Mouse (Mus musculus) kidney, postnatal 0 days (tissue): Measurements from ENCODE around the gene Arl2. TPM values are rescaled to one million over a fixed set of nuclear protein-coding genes. Genes with fewer than 3 reads are reported as not detected.

Source experiments
- ATAC-seq: fragments of 200-750 bp; cut with Nextera tagmentation; replicated peaks from 2 replicates; pipeline ENCODE4 v1.8.0; 2017; ENCODE audit warnings: low read depth, moderate number of reproducible peaks, moderate TSS enrichment, moderate library complexity; ENCODE audit not compliant: low FRiP score
- DNase-seq: peaks from one replicate; pipeline ENCODE4 v3.0.0-alpha.2; 2016; ENCODE audit warnings: low spot score
- H3K27ac ChIP-seq: fragments of 300-500 bp; sonication (generic); 2 replicates; pipeline ENCODE4 v1.5.1; 2014; ENCODE audit warnings: mild to moderate bottlenecking
- H3K27me3 ChIP-seq: fragments of 300-500 bp; sonication (generic); 2 replicates; pipeline ENCODE4 v1.6.1; 2014; ENCODE audit warnings: low read length, mixed read lengths; ENCODE audit not compliant: insufficient read depth
- H3K36me3 ChIP-seq: fragments of 300-500 bp; sonication (generic); 2 replicates; pipeline ENCODE4 v1.6.1; 2014; ENCODE audit warnings: low read length, mixed read lengths; ENCODE audit not compliant: insufficient read depth
- H3K4me1 ChIP-seq: fragments of 300-500 bp; sonication (generic); replicated peaks from 2 replicates; pipeline ENCODE4 v1.6.1; 2014; ENCODE audit warnings: antibody characterized with exemption, low read length, mixed read lengths; ENCODE audit not compliant: insufficient read depth
- H3K4me2 ChIP-seq: fragments of 300-500 bp; sonication (generic); 2 replicates; pipeline ENCODE4 v1.6.1; 2014; ENCODE audit warnings: mild to moderate bottlenecking, low read length, moderate library complexity, mixed read lengths
- H3K4me3 ChIP-seq: fragments of 300-500 bp; sonication (generic); replicated peaks from 2 replicates; pipeline ENCODE4 v1.5.1; 2014; ENCODE audit warnings: low read depth, low read length
- H3K9ac ChIP-seq: fragments of 300-500 bp; sonication (generic); 2 replicates; pipeline ENCODE4 v1.6.1; 2014; ENCODE audit warnings: low read depth, low read length
- H3K9me3 ChIP-seq: fragments of 300-500 bp; sonication (generic); replicated peaks from 2 replicates; pipeline ENCODE4 v1.6.1; 2016; ENCODE audit warnings: low read length, inconsistent platforms, mixed read lengths
- CTCF ChIP-seq: IDR thresholded peaks from 2 replicates; pipeline ENCODE4 v1.5.1; 2016; ENCODE audit warnings: antibody characterized with exemption, low read depth, mild to moderate bottlenecking, moderate library complexity
- WGBS: fragments of 180-500 bp; shearing (Covaris S2); extraction: QIAGEN DNeasy Blood & Tissue Kit; methylation state at CpG from one replicate; pipeline ENCODE4 v1.1.7; 2014; 5-methylcytosine and 5-hydroxymethylcytosine counted together
- polyA plus RNA-seq: library from polyadenylated mRNA; unstranded; fragments of >200 nt; fragmentation: Nextera tagmentation; extraction: Ambion mirVana; gene quantifications from 2 replicates; pipeline ENCODE4 v1.2.1, GENCODE M21; 2015

Gene Arl2
- polyA plus RNA-seq, 1 experiment from 2014 or later: 96.1 TPM

- DNase-seq: no peak
- ATAC-seq: no peak
- Histone ChIP-seq H3K9me3 (no peaks in the 10 kb centered on the region), H3K4me3 (peak overlapping the region; percentile 79), H3K27ac (peak overlapping the region; percentile 95), H3K4me2 (peak overlapping the region; percentile 98), H3K9ac (peak overlapping the region; percentile 38; the same call in 1 of the 2 replicates), H3K36me3 (peaks cover 17% of the 10 kb centered on the region), H3K4me1 (peaks cover 5% of the 10 kb centered on the region), H3K27me3 (no peaks in the 10 kb centered on the region)
- 2% methylated on average over 8 of the region's 8 CpGs for WGBS
- no peak for TF ChIP-seq CTCF
Measured at GRCm38 (mm10) chr19:6118677-6119185, 22.6 kb downstream of the Arl2 start.

- under 1% methylated on average over 77 of the region's 77 CpGs for WGBS
- peaks cover 5% of the 10 kb centered on the region for H3K4me1 ChIP-seq
- H3K27me3 ChIP-seq: no peaks in the 10 kb centered on the region
- peak within 1 kb of the TSS; percentile 79 for H3K4me3 ChIP-seq
- TF ChIP-seq CTCF: no peak; the same call in 1 of the 2 replicates
- H3K4me2 ChIP-seq: peak within 1 kb of the TSS; percentile 98
- H3K9me3 ChIP-seq: no peaks in the 10 kb centered on the region
- peak; percentile 72 for ATAC-seq
- DNase-seq: peak; percentile 97
- peak within 1 kb of the TSS; percentile 95 for H3K27ac ChIP-seq
- peaks cover 19% of the 10 kb centered on the region for H3K36me3 ChIP-seq
- peak within 1 kb of the TSS; percentile 81 for H3K9ac ChIP-seq
Measured at GRCm38 (mm10) chr19:6117986-6118676, 23.2 kb downstream of the Arl2 start, which contains the start of gene Sac3d1. Sac3d1 (minus strand) TSS chr19:6118650.

- DNase-seq: no peak
- H3K4me2 ChIP-seq: peak overlapping the region; percentile 98
- peak overlapping the region; percentile 79 for H3K4me3 ChIP-seq
- 4% methylated on average over 32 of the region's 32 CpGs for WGBS
- no peak for TF ChIP-seq CTCF
- no peak for ATAC-seq
- H3K9me3 ChIP-seq: no peaks in the 10 kb centered on the region
- H3K27ac ChIP-seq: peak overlapping the region; percentile 95
- H3K4me1 ChIP-seq: peaks cover 5% of the 10 kb centered on the region
- H3K27me3 ChIP-seq: no peaks in the 10 kb centered on the region
- H3K9ac ChIP-seq: peak overlapping the region; percentile 81
- H3K36me3 ChIP-seq: peaks cover 19% of the 10 kb centered on the region
Measured at GRCm38 (mm10) chr19:6117346-6117985, 23.9 kb downstream of the Arl2 start.

- Histone ChIP-seq H3K9ac (0 out of 2 replicates have a peak overlapping the region, but pooled peaks have one; percentile 18), H3K36me3 (peaks cover 19% of the 10 kb centered on the region), H3K9me3 (no peaks in the 10 kb centered on the region), H3K4me2 (peak overlapping the region; percentile 98; the same call in 1 of the 2 replicates), H3K4me1 (peaks cover 5% of the 10 kb centered on the region), H3K27me3 (no peaks in the 10 kb centered on the region), H3K4me3 (no peak overlapping the region), H3K27ac (no peak overlapping the region)
- no peak for DNase-seq
- ATAC-seq: no peak
- TF ChIP-seq CTCF: no peak
- WGBS: 93% methylated on average over 15 of the region's 15 CpGs
Measured at GRCm38 (mm10) chr19:6116113-6116850, 25.1 kb downstream of the Arl2 start.

- Histone ChIP-seq H3K4me1 (peaks cover 5% of the 10 kb centered on the region), H3K4me2 (no peak overlapping the region), H3K9ac (no peak overlapping the region), H3K36me3 (peaks cover 19% of the 10 kb centered on the region), H3K27me3 (no peaks in the 10 kb centered on the region), H3K9me3 (no peaks in the 10 kb centered on the region), H3K4me3 (no peak overlapping the region), H3K27ac (no peak overlapping the region)
- no peak for ATAC-seq
- WGBS: 34% methylated on average over 6 of the region's 6 CpGs
- TF ChIP-seq CTCF: no peak
- DNase-seq: no peak
Measured at GRCm38 (mm10) chr19:6113116-6113515, 28.2 kb downstream of the Arl2 start.

GRCm38 (mm10) chr19:6105586-6105985, 35.8 kb downstream of the Arl2 start, which contains the start of gene Naaladl1:
Naaladl1 (plus strand) TSS chr19:6105782.
- no peak within 1 kb of the TSS for H3K27ac ChIP-seq
- no peak for TF ChIP-seq CTCF
- WGBS: 76% methylated on average over 7 of the region's 7 CpGs
- no peak within 1 kb of the TSS for H3K4me3 ChIP-seq
- H3K9me3 ChIP-seq: no peaks in the 10 kb centered on the region
- no peak within 1 kb of the TSS for H3K9ac ChIP-seq
- no peaks in the 10 kb centered on the region for H3K27me3 ChIP-seq
- DNase-seq (no peak), ATAC-seq (no peak)
- H3K4me1 ChIP-seq: no peaks in the 10 kb centered on the region
- H3K4me2 ChIP-seq: no peak within 1 kb of the TSS
- no peaks in the 10 kb centered on the region for H3K36me3 ChIP-seq
